Mouse (Mus musculus): Measurements from ENCODE around the gene Spata21.

Gene Spata21

DNA sequence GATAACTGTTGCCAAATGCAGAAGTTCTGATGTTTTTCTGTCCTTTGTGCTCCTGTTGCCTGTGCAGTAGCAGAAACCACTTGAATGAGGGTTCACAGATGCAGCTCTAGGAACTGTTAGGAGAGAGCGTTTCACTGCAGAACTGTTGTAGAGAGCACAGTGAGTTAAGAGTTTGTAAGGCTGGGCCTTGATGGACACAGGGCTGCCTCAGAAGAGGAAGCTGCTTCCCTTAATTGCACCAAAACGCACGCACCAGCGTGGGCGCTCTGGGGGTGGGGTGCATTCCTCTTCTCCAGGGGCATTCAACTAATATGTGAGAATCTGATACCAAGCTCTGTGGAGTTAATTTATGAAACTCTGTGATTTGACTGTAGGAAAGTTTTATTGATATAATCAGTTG is 71.5 kb downstream of the Spata21 start:
- DNase-seq = no peak

- DNase-seq = no peak
Observed at GRCm38 (mm10) chr4:141160193-141160592, 72.1 kb downstream of the Spata21 start.

- DNase-seq = no peak
Observed at GRCm38 (mm10) chr4:141161699-141162208, 73.6 kb downstream of the Spata21 start.
